Mouse (Mus musculus) liver, postnatal 0 days (tissue): ENCODE data around the gene Gm14214.

Experiments used
- CTCF ChIP-seq: sonication (generic); IDR thresholded peaks from 2 replicates; pipeline ENCODE4 v1.5.1; 2016; ENCODE audit warnings: antibody characterized with exemption, low read depth
- EP300 ChIP-seq: IDR thresholded peaks from 2 replicates; pipeline ENCODE4 v1.6.1; 2016; ENCODE audit warnings: antibody characterized with exemption, low read depth, mild to moderate bottlenecking

GRCm38 (mm10) chr2:154749046-154750036, 20.5 kb downstream of the Gm14214 start:
- TF ChIP-seq EP300 = no peak
- TF ChIP-seq CTCF = no peak
